Mouse (Mus musculus): ENCODE measurements around the gene Mrtfa. TPM values are rescaled to one million over a fixed set of nuclear protein-coding genes. Genes with fewer than 3 reads are reported as not detected.

Mrtfa gene
- polyA plus RNA-seq, 1 experiment, result 16.0 TPM

GRCm38 (mm10) chr15:81083281-81083680 lies 107.3 kb downstream of the Mrtfa start:
- H3K36me3 ChIP-seq (ENCODE audit: control insufficient read depth, insufficient read depth, low read length), result no peaks in the 10 kb centered on the region
- peak; percentile 68 for DNase-seq
- H3K4me3 ChIP-seq (ENCODE audit: insufficient read depth, low read depth, low read length), result no peak overlapping the region
- 40% methylated on average over 4 of the region's 4 CpGs for WGBS
- no peaks in the 10 kb centered on the region for H3K27me3 ChIP-seq (replicated peaks; ENCODE audit: control insufficient read depth, insufficient read depth, low read length)
- H3K27ac ChIP-seq (ENCODE audit: insufficient read depth, low read depth, low read length), result peak overlapping the region; percentile 63
- H3K4me1 ChIP-seq (ENCODE audit: control insufficient read depth, insufficient read depth, low read length), result peaks cover 6% of the 10 kb centered on the region; the same call in 1 of the 2 replicates
- TF ChIP-seq CTCF (conservative IDR thresholded peaks at IDR 0.05; ENCODE audit: insufficient read depth, insufficient read length, low read depth, low read length), result no peak
- no peak for TF ChIP-seq POLR2A (IDR thresholded peaks at IDR 0.05; ENCODE audit: low read depth, low read length)

DNA sequence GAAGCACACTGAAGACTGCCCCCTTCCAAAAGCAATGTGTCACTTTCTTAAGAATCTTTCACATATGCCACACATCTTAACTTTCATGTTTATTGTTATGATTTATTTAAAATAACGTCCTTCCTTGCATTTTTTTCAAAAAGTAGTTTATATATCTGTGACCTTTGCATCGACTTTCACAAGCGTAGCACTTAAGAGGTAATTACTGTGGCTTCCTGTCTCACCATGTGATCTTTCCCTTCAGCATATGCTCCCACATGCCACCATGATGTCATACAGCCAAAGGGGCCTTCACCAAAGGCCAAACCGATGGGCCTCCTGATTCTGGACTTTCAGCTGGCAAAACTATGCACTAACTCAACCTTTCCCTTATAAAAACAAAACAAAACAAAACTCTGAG lies 109.3 kb downstream of the Mrtfa start:
- H3K27ac ChIP-seq (ENCODE audit: insufficient read depth, low read depth, low read length), result no peak overlapping the region
- no peak for DNase-seq
- no peak for TF ChIP-seq POLR2A (IDR thresholded peaks at IDR 0.05; ENCODE audit: low read depth, low read length)
- TF ChIP-seq CTCF (conservative IDR thresholded peaks at IDR 0.05; ENCODE audit: insufficient read depth, insufficient read length, low read depth, low read length), result no peak
- no peaks in the 10 kb centered on the region for H3K36me3 ChIP-seq (ENCODE audit: control insufficient read depth, insufficient read depth, low read length)
- H3K4me1 ChIP-seq (ENCODE audit: control insufficient read depth, insufficient read depth, low read length), result peaks cover 3% of the 10 kb centered on the region; the same call in 1 of the 2 replicates
- H3K4me3 ChIP-seq (ENCODE audit: insufficient read depth, low read depth, low read length), result no peak overlapping the region
- H3K27me3 ChIP-seq (replicated peaks; ENCODE audit: control insufficient read depth, insufficient read depth, low read length), result no peaks in the 10 kb centered on the region
- 45% methylated on average over 4 of the region's 4 CpGs for WGBS

GRCm38 (mm10) chr15:81080405-81080804 lies 110.2 kb downstream of the Mrtfa start:
- TF ChIP-seq POLR2A (IDR thresholded peaks at IDR 0.05; ENCODE audit: low read depth, low read length), result no peak
- no peak for DNase-seq
- WGBS, result 97% methylated on average over 9 of the region's 9 CpGs
- no peak overlapping the region for H3K27ac ChIP-seq (ENCODE audit: insufficient read depth, low read depth, low read length)
- H3K4me3 ChIP-seq (ENCODE audit: insufficient read depth, low read depth, low read length), result no peak overlapping the region
- no peaks in the 10 kb centered on the region for H3K36me3 ChIP-seq (ENCODE audit: control insufficient read depth, insufficient read depth, low read length)
- H3K27me3 ChIP-seq (replicated peaks; ENCODE audit: control insufficient read depth, insufficient read depth, low read length), result no peaks in the 10 kb centered on the region
- H3K4me1 ChIP-seq (ENCODE audit: control insufficient read depth, insufficient read depth, low read length), result peaks cover 3% of the 10 kb centered on the region; the same call in 1 of the 2 replicates

GRCm38 (mm10) chr15:81079255-81079654 lies 111.3 kb downstream of the Mrtfa start:
- Histone ChIP-seq H3K27ac (ENCODE audit: insufficient read depth, low read depth, low read length) (no peak overlapping the region), H3K4me1 (ENCODE audit: control insufficient read depth, insufficient read depth, low read length) (peaks cover 3% of the 10 kb centered on the region; the same call in 1 of the 2 replicates), H3K36me3 (ENCODE audit: control insufficient read depth, insufficient read depth, low read length) (no peaks in the 10 kb centered on the region), H3K27me3 (replicated peaks; ENCODE audit: control insufficient read depth, insufficient read depth, low read length) (no peaks in the 10 kb centered on the region), H3K4me3 (ENCODE audit: insufficient read depth, low read depth, low read length) (no peak overlapping the region)
- no peak for DNase-seq
- 94% methylated on average over 3 of the region's 3 CpGs for WGBS
- TF ChIP-seq POLR2A (IDR thresholded peaks at IDR 0.05; ENCODE audit: low read depth, low read length), result no peak
- TF ChIP-seq CTCF (conservative IDR thresholded peaks at IDR 0.05; ENCODE audit: insufficient read depth, insufficient read length, low read depth, low read length), result no peak

DNA sequence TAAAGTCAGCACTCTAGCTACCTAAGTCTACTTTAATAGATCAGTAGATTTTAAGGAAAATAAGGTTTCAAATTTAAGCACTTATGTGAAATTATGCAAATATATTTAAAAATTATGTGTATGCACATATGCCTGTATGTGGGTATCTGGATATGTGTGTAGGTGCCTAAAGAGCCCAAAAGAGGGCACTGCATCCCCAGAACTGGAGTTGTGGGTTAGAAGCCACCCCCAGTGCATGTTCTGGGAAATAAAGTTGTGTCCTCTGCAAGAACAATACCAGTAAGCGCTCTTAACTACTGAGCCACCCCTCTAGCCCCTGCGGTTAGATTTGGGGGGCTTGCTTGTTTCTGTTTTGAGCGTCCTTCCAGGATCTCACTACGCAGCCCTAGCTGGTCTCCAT lies 113.0 kb downstream of the Mrtfa start:
- Histone ChIP-seq H3K27me3 (replicated peaks; ENCODE audit: control insufficient read depth, insufficient read depth, low read length) (no peaks in the 10 kb centered on the region), H3K27ac (ENCODE audit: insufficient read depth, low read depth, low read length) (no peak overlapping the region), H3K36me3 (ENCODE audit: control insufficient read depth, insufficient read depth, low read length) (no peaks in the 10 kb centered on the region), H3K4me1 (ENCODE audit: control insufficient read depth, insufficient read depth, low read length) (no peaks in the 10 kb centered on the region), H3K4me3 (ENCODE audit: insufficient read depth, low read depth, low read length) (no peak overlapping the region)
- TF ChIP-seq CTCF (conservative IDR thresholded peaks at IDR 0.05; ENCODE audit: insufficient read depth, insufficient read length, low read depth, low read length) (peak; percentile 53), POLR2A (IDR thresholded peaks at IDR 0.05; ENCODE audit: low read depth, low read length) (no peak)
- DNase-seq, result peak; percentile 35
- WGBS, result 96% methylated on average over 4 of the region's 4 CpGs

- 68% methylated on average over 1 of the region's 1 CpGs for WGBS
- Histone ChIP-seq H3K4me3 (ENCODE audit: insufficient read depth, low read depth, low read length) (no peak overlapping the region), H3K36me3 (ENCODE audit: control insufficient read depth, insufficient read depth, low read length) (no peaks in the 10 kb centered on the region), H3K27ac (ENCODE audit: insufficient read depth, low read depth, low read length) (no peak overlapping the region), H3K4me1 (ENCODE audit: control insufficient read depth, insufficient read depth, low read length) (no peaks in the 10 kb centered on the region), H3K27me3 (replicated peaks; ENCODE audit: control insufficient read depth, insufficient read depth, low read length) (no peaks in the 10 kb centered on the region)
- DNase-seq, result no peak
- no peak for TF ChIP-seq POLR2A (IDR thresholded peaks at IDR 0.05; ENCODE audit: low read depth, low read length)
- no peak for TF ChIP-seq CTCF (conservative IDR thresholded peaks at IDR 0.05; ENCODE audit: insufficient read depth, insufficient read length, low read depth, low read length)
These were observed 116.0 kb downstream of the Mrtfa start for GRCm38 (mm10) chr15:81074543-81074942.

- no peak overlapping the region for H3K27ac ChIP-seq (ENCODE audit: insufficient read depth, low read depth, low read length)
- no peak for DNase-seq
- no peaks in the 10 kb centered on the region for H3K36me3 ChIP-seq (ENCODE audit: control insufficient read depth, insufficient read depth, low read length)
- no peak for TF ChIP-seq POLR2A (IDR thresholded peaks at IDR 0.05; ENCODE audit: low read depth, low read length)
- TF ChIP-seq CTCF (conservative IDR thresholded peaks at IDR 0.05; ENCODE audit: insufficient read depth, insufficient read length, low read depth, low read length), result no peak
- no peaks in the 10 kb centered on the region for H3K4me1 ChIP-seq (ENCODE audit: control insufficient read depth, insufficient read depth, low read length)
- H3K4me3 ChIP-seq (ENCODE audit: insufficient read depth, low read depth, low read length), result no peak overlapping the region
- H3K27me3 ChIP-seq (replicated peaks; ENCODE audit: control insufficient read depth, insufficient read depth, low read length), result no peaks in the 10 kb centered on the region
- WGBS, result 42% methylated on average over 2 of the region's 2 CpGs
These were observed 116.8 kb downstream of the Mrtfa start for GRCm38 (mm10) chr15:81073751-81074150.

DNA sequence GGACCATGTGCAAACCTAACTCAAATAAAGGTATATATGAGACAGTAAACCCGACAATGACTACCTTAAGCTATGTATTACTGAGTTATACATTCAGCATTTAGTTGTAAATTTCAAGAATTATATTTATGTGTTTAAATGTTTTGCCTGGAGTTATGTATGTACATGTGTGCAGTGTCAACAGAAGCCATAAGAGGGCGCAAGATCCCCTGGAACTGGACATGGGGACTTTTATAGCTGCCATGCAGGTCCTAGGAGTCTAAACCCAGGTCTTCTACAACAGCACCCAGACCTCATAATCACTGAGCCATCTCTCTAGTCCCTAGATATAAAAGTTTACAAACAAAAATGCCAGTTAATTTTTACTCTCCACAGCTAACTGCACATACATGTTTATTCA lies 117.8 kb downstream of the Mrtfa start:
- peak; percentile 29 for DNase-seq
- TF ChIP-seq CTCF (conservative IDR thresholded peaks at IDR 0.05; ENCODE audit: insufficient read depth, insufficient read length, low read depth, low read length) (peak; percentile 56), POLR2A (IDR thresholded peaks at IDR 0.05; ENCODE audit: low read depth, low read length) (no peak)
- WGBS, result 91% methylated on average over 2 of the region's 2 CpGs

More for the DNA sequence above, 117.8 kb downstream of the Mrtfa start:
- H3K36me3 ChIP-seq (ENCODE audit: control insufficient read depth, insufficient read depth, low read length), result no peaks in the 10 kb centered on the region
- no peaks in the 10 kb centered on the region for H3K4me1 ChIP-seq (ENCODE audit: control insufficient read depth, insufficient read depth, low read length)
- no peak overlapping the region for H3K4me3 ChIP-seq (ENCODE audit: insufficient read depth, low read depth, low read length)
- no peak overlapping the region for H3K27ac ChIP-seq (ENCODE audit: insufficient read depth, low read depth, low read length)
- no peaks in the 10 kb centered on the region for H3K27me3 ChIP-seq (replicated peaks; ENCODE audit: control insufficient read depth, insufficient read depth, low read length)
